Comparison of ENCODE assay signal across 12 mouse cellular contexts in the genomic region with DNA sequence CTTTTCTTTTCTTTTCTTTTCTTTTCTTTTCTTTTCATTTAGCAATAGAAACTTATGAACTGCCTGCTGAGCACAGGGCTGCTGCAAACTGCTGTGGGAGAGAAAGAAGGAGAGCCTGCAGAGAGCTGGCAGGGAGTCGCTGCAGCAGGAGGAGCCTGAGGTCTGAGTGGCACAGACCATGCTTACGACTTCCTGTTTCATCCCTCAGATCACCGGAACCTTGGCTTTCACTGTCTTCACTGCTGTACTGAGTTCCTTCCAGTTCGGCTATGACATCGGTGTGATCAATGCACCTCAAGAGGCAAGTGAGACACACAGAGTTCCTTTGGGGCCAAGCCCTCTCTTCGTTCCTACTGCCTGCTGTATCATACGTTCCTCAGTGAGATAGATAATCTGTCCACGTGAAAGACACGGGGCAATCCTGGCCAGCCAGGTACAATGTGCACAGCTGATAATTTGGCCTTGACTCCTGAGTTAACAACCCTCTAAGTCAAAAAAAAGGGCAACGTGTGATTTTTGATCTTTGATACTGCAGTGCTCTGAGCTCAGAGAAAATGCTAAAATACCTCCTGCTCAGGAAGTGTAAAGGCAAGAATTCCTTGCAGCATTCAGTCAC. TPM values are rescaled to one million over a fixed set of nuclear protein-coding genes. Genes with fewer than 3 reads are reported as not detected.
DNase-seq lines count a peak whose midpoint lies in the region; ATAC-seq and TF ChIP-seq lines count a peak whose summit lies in the region.
"Had no signal": no experiment of that assay in that cellular context is flagged by ENCODE, and none has a peak within 500 bp of the region (broad histone marks: within the 10 kb centered on the region; RNA-seq: fewer than 3 reads in every experiment).

No protein-coding gene starts in this region.

- ATAC-seq in heart, embryonic 15.5 days (replicated peaks; ENCODE audit: insufficient number of reproducible peaks, insufficient read depth, low FRiP score, low read depth), result no peak
- ATAC-seq in liver, embryonic 16.5 days (ENCODE audit: low read depth), result peak; percentile 59; the same call in 1 of the 2 replicates
- no peak for ATAC-seq in midbrain, embryonic 15.5 days (replicated peaks)

- TF ChIP-seq RAD21 in MEL (IDR thresholded peaks at IDR 0.05; ENCODE audit: low read depth, low read length), result no peak

- 52% methylated on average over 10 of the region's 10 CpGs for WGBS in heart, embryonic 15.5 days
- WGBS in heart, embryonic 10.5 days, result 65% methylated on average over 10 of the region's 10 CpGs
- WGBS in liver, embryonic 16.5 days (ENCODE audit: insufficient replicate concordance), result 24% methylated on average over 10 of the region's 10 CpGs
- WGBS in midbrain, embryonic 15.5 days, result 65% methylated on average over 10 of the region's 10 CpGs

- peak overlapping the region; percentile 33 for H3K4me2 ChIP-seq in heart, embryonic 15.5 days
- no peak overlapping the region for H3K4me2 ChIP-seq in liver, embryonic 16.5 days (ENCODE audit: low read depth, low read length)
- H3K4me2 ChIP-seq in midbrain, embryonic 15.5 days, result no peak overlapping the region
- H3K4me2 ChIP-seq: limb, embryonic 13.5 days; midbrain, embryonic 12.5 days had no signal

- no peaks in the 10 kb centered on the region for H3K27me3 ChIP-seq in heart, embryonic 15.5 days
- H3K27me3 ChIP-seq in heart, embryonic 10.5 days (ENCODE audit: insufficient read depth, poor library complexity, severe bottlenecking), result no peaks in the 10 kb centered on the region
- no peaks in the 10 kb centered on the region for H3K27me3 ChIP-seq in MEL (ENCODE audit: control insufficient read depth in 1 of 2, insufficient read depth in 2 of 2, low read length in 2 of 2)
- H3K27me3 ChIP-seq in liver, embryonic 16.5 days (ENCODE audit: control insufficient read depth, insufficient read depth, low read depth, low read length), result no peaks in the 10 kb centered on the region
- H3K27me3 ChIP-seq in midbrain, embryonic 15.5 days (replicated peaks), result no peaks in the 10 kb centered on the region
- H3K27me3 ChIP-seq: CH12.LX; limb, embryonic 13.5 days; midbrain, embryonic 12.5 days had no signal

- no peaks in the 10 kb centered on the region for H3K79me2 ChIP-seq in MEL (ENCODE audit: control insufficient read depth, insufficient read depth, low read length, poor library complexity)

- TF ChIP-seq POLR2A in MEL (IDR thresholded peaks at IDR 0.05; ENCODE audit: control insufficient read depth in 1 of 2, insufficient read depth in 1 of 2, low read depth in 1 of 2, low read length in 2 of 2, poor library complexity in 1 of 2), result peak in 1 of 2 experiments; percentile 65; a peak in 2 of 4 replicates

- H3K9ac ChIP-seq in heart, embryonic 15.5 days, result no peak overlapping the region
- peak overlapping the region; percentile 65 for H3K9ac ChIP-seq in MEL (ENCODE audit: control insufficient read depth, low read depth, low read length, poor library complexity, severe bottlenecking)
- no peak overlapping the region; the same call in 1 of the 2 replicates for H3K9ac ChIP-seq in liver, embryonic 16.5 days (ENCODE audit: low read depth, low read length)
- no peak overlapping the region for H3K9ac ChIP-seq in midbrain, embryonic 15.5 days
- H3K9ac ChIP-seq: limb, embryonic 13.5 days; midbrain, embryonic 12.5 days had no signal

- TF ChIP-seq CTCF in MEL (IDR thresholded peaks at IDR 0.05 in 2 of 3, conservative IDR thresholded peaks at IDR 0.05 in 1 of 3; ENCODE audit: control insufficient read depth in 1 of 3, insufficient read depth in 1 of 3, low read depth in 2 of 3, low read length in 3 of 3, poor library complexity in 1 of 3, severe bottlenecking in 1 of 3), result no peak

- H3K4me1 ChIP-seq in heart, embryonic 15.5 days (replicated peaks), result no peaks in the 10 kb centered on the region
- H3K4me1 ChIP-seq in heart, embryonic 10.5 days, result no peaks in the 10 kb centered on the region
- no peaks in the 10 kb centered on the region; a peak in 1 of 4 replicates for H3K4me1 ChIP-seq in MEL (ENCODE audit: control insufficient read depth in 1 of 2, insufficient read depth in 2 of 2, low read length in 2 of 2)
- H3K4me1 ChIP-seq in liver, embryonic 16.5 days (ENCODE audit: control insufficient read depth, low read depth, low read length), result peaks cover 3% of the 10 kb centered on the region
- no peaks in the 10 kb centered on the region for H3K4me1 ChIP-seq in midbrain, embryonic 15.5 days
- H3K4me1 ChIP-seq: limb, embryonic 13.5 days had no signal

- H3K36me3 ChIP-seq in heart, embryonic 15.5 days, result no peaks in the 10 kb centered on the region
- no peaks in the 10 kb centered on the region for H3K36me3 ChIP-seq in heart, embryonic 10.5 days
- H3K36me3 ChIP-seq in MEL (ENCODE audit: control insufficient read depth in 1 of 2, insufficient read depth in 2 of 2, low read length in 2 of 2), result peaks cover 0 to 2% of the 10 kb centered on the region in 2 experiments; a peak in 1 of 4 replicates
- peaks cover 4% of the 10 kb centered on the region for H3K36me3 ChIP-seq in liver, embryonic 16.5 days (ENCODE audit: control insufficient read depth, insufficient read depth)
- H3K36me3 ChIP-seq in midbrain, embryonic 15.5 days (replicated peaks), result no peaks in the 10 kb centered on the region
- H3K36me3 ChIP-seq: limb, embryonic 13.5 days; midbrain, embryonic 12.5 days had no signal

- H3K27ac ChIP-seq in heart, embryonic 15.5 days, result no peak overlapping the region
- H3K27ac ChIP-seq in heart, embryonic 10.5 days, result no peak overlapping the region
- peak overlapping the region; percentile 15; the same call in 1 of the 2 replicates for H3K27ac ChIP-seq in MEL (ENCODE audit: control insufficient read depth, low read depth, low read length)
- H3K27ac ChIP-seq in liver, embryonic 16.5 days (ENCODE audit: low read length), result no peak overlapping the region; the same call in 1 of the 2 replicates
- H3K27ac ChIP-seq in midbrain, embryonic 15.5 days, result no peak overlapping the region
- H3K27ac ChIP-seq: limb, embryonic 13.5 days; midbrain, embryonic 12.5 days had no signal

- no peaks in the 10 kb centered on the region for H3K9me3 ChIP-seq in heart, embryonic 15.5 days (replicated peaks)
- no peaks in the 10 kb centered on the region for H3K9me3 ChIP-seq in heart, embryonic 10.5 days
- no peaks in the 10 kb centered on the region for H3K9me3 ChIP-seq in MEL (replicated peaks; ENCODE audit: insufficient read depth, low read length)
- H3K9me3 ChIP-seq in liver, embryonic 16.5 days (replicated peaks; ENCODE audit: control insufficient read depth, low read length), result no peaks in the 10 kb centered on the region
- H3K9me3 ChIP-seq in midbrain, embryonic 15.5 days, result no peaks in the 10 kb centered on the region
- H3K9me3 ChIP-seq: limb, embryonic 13.5 days; midbrain, embryonic 12.5 days had no signal

- H3K4me3 ChIP-seq in heart, embryonic 15.5 days, result no peak overlapping the region
- H3K4me3 ChIP-seq in heart, embryonic 10.5 days, result no peak overlapping the region
- peak overlapping the region; percentile 70 to 76 for H3K4me3 ChIP-seq in MEL (ENCODE audit: control insufficient read depth in 1 of 2, insufficient read depth in 1 of 2, low read depth in 2 of 2, low read length in 2 of 2)
- no peak overlapping the region for H3K4me3 ChIP-seq in liver, embryonic 16.5 days (ENCODE audit: low read depth, low read length)
- no peak overlapping the region for H3K4me3 ChIP-seq in midbrain, embryonic 15.5 days
- H3K4me3 ChIP-seq: limb, embryonic 13.5 days; midbrain, embryonic 12.5 days had no signal

- no peak; a peak in 1 of 4 replicates for TF ChIP-seq EP300 in MEL (IDR thresholded peaks at IDR 0.05; ENCODE audit: low read depth in 1 of 2, low read length in 2 of 2)

- no peak for DNase-seq in heart, embryonic 10.5 days (ENCODE audit: low spot score)
- DNase-seq in MEL (ENCODE audit: low read depth, low spot score), result peak; percentile 78
- peak; percentile 57 for DNase-seq in kidney, adult 18-20 months
- DNase-seq in urinary bladder, postnatal 4 days (ENCODE audit: low spot score in 2 of 2), result no peak
- no peak for DNase-seq in gastrocnemius, postnatal 4 days (ENCODE audit: low spot score in 2 of 2)
- DNase-seq: adrenal gland, adult 8-10 months had no signal

TF ChIP-seq in MEL, 35 proteins besides CTCF, POLR2A, EP300 and RAD21 (continues in another document):
- TF ChIP-seq ZMIZ1 (IDR thresholded peaks at IDR 0.05; ENCODE audit: low read depth, low read length) (no peak), UBTF (IDR thresholded peaks at IDR 0.05; ENCODE audit: borderline replicate concordance, insufficient read depth, low read depth, low read length) (no peak), TBP (IDR thresholded peaks at IDR 0.05; ENCODE audit: low read depth, low read length) (peak; percentile 69; the same call in 1 of the 2 replicates), MAFK (IDR thresholded peaks at IDR 0.05; ENCODE audit: borderline replicate concordance, low read depth, low read length) (no peak), RCOR1 (IDR thresholded peaks at IDR 0.05; ENCODE audit: low read depth, low read length) (no peak), NRF1 (IDR thresholded peaks at IDR 0.05; ENCODE audit: insufficient read depth, low read depth, low read length, poor library complexity, severe bottlenecking) (no peak), POLR2AphosphoS5 (IDR thresholded peaks at IDR 0.05; ENCODE audit: borderline replicate concordance, low read depth, low read length) (no peak), SMC3 (IDR thresholded peaks at IDR 0.05; ENCODE audit: low read depth, low read length) (no peak), CHD1 (IDR thresholded peaks at IDR 0.05; ENCODE audit: low read depth, low read length) (no peak), E2F4 (IDR thresholded peaks at IDR 0.05; ENCODE audit: borderline replicate concordance, low read depth, low read length) (no peak), POLR2AphosphoS2 (IDR thresholded peaks at IDR 0.05; ENCODE audit: low read length) (no peak), BHLHE40 (IDR thresholded peaks at IDR 0.05; ENCODE audit: borderline replicate concordance, low read depth, low read length) (no peak), GATA1 (IDR thresholded peaks at IDR 0.05; ENCODE audit: low read depth, low read length) (0 out of 2 replicates have a peak, but pooled peaks have one; percentile 28), MEF2A (IDR thresholded peaks at IDR 0.05; ENCODE audit: extremely low read depth, insufficient replicate concordance, low read depth, low read length, poor library complexity, severe bottlenecking) (no peak)

RNA-seq across cellular contexts. Expression of a gene that starts 7.9 kb away (rescaled TPM):
- polyA plus RNA-seq in heart, embryonic 15.5 days (2015; fragmentation: Nextera tagmentation; extraction: Ambion mirVana), result 0.15 and 0.25 TPM in 2 replicates
- 0.11 and 3.1 TPM in 2 replicates for polyA plus RNA-seq in heart, embryonic 10.5 days (2016; fragmentation: Nextera tagmentation; extraction: Ambion mirVana)
- 0.49 and 1.1 TPM in 2 replicates for total RNA-seq in MEL (2012; rRNA removed)
- under 1 TPM in 1 of 2 experiments, not detected in 1; 0.77 TPM for polyA plus RNA-seq in MEL (2012; ENCODE audit: insufficient read depth in 1 of 2, insufficient read length in 2 of 2, low read depth in 1 of 2, low replicate concordance in 2 of 2, missing spikeins in 1 of 2)
- 48.4 and 49.4 TPM in 2 replicates for polyA plus RNA-seq in liver, embryonic 16.5 days (2015; fragmentation: Nextera tagmentation; extraction: Ambion mirVana)
- under 1 TPM in 1 of 2 experiments, not detected in 1; 0.36 TPM for total RNA-seq in gastrocnemius, postnatal 4 days (2021)
- 0.10 TPM in 1 of 2 replicates, not detected in the other for polyA plus RNA-seq in midbrain, embryonic 15.5 days (2015; fragmentation: Nextera tagmentation; extraction: Ambion mirVana)
- total RNA-seq: CH12.LX had no signal

Comparison
In these comparisons a context has a peak if more than half of its experiments do, and no peak if none do; other contexts are left out.
1. H3K4me3 ChIP-seq: peak in MEL (2 of 2); none in heart, embryonic 15.5 days (single experiment), heart, embryonic 10.5 days (single experiment), liver, embryonic 16.5 days (single experiment) and midbrain, embryonic 15.5 days (single experiment).
2. DNase-seq: peak in MEL (single experiment) and kidney, adult 18-20 months (single experiment); none in heart, embryonic 10.5 days (single experiment), urinary bladder, postnatal 4 days (0 of 2) and gastrocnemius, postnatal 4 days (0 of 2).
3. RNA of a gene that starts 7.9 kb away (polyA plus RNA-seq): 48.4 to 49.4 TPM in liver, embryonic 16.5 days; 0.11 to 3.1 TPM in heart, embryonic 10.5 days, 0.77 TPM in MEL, 0.15 to 0.25 TPM in heart, embryonic 15.5 days and 0.10 TPM in midbrain, embryonic 15.5 days; every median in the first group is over 10 times any median in the second.